Mouse (Mus musculus) heart, postnatal 25 days (tissue): ENCODE data around the gene Tmem202. TPM values are rescaled to one million over a fixed set of nuclear protein-coding genes. Genes with fewer than 3 reads are reported as not detected.

ENCODE experiments used
- DNase-seq: peaks from one replicate; pipeline ENCODE4 v3.0.0; 2022; ENCODE audit warnings: low spot score
- intact Hi-C: fragments of 180-260 bp; cut with DNase I; formaldehyde crosslinking; loops from one replicate; pipeline ENCODE4 v1.15.1; 2025
- total RNA-seq, 2 experiments: library from RNA; stranded (reverse); gene quantifications; 2 replicates each; pipeline ENCODE4 v1.2.3; 2021

Tmem202 gene
- total RNA-seq, 2 experiments from 2014 or later = 0.52 to 0.64 TPM

DNA sequence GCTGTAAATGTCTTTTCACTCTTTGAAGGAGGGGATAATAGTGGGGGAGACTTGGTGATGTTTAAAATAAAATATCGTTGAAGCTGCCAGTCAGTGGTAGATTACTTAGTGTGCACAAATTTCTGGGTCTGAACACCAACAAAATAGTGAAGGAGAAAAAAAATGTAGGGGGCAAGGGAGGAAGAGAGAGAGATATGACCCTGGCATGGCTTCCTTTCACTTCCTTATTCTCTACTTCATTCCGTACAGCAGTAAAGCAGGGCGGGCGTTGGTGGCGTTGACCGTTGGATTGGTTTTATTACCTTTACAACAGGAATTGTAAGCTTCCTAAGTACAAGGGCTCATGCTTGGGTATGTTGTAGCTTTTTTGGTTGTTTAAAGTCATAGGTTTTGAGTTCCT is 2.0 kb upstream of the Tmem202 start:
- intact Hi-C loops = no loop called here
- no peak for DNase-seq

DNA sequence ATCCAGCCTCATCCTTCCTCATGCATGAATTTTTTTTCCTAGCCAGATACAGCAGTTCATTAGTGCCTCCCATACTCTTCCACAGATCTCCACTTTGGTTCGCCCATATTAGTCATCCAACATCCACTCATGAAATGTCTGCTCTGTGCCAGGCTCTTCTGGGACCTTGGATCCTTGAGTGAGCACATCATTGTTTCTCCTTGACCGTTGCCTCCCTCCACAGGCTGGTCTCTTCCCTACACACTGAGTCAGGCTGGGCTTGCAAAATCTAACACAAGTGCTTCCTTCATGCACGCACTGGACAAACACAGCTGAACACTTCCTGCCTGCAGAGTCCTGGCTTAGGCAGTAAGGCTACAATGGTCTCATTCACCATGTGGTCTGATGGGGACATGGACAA is 2.0 kb downstream of the Tmem202 start:
- peak; percentile 23 for DNase-seq
- intact Hi-C loops = loop anchor here (2.0 kb wide), 1 partner anchor 49 kb away; no protein-coding TSS in a partner anchor

DNA sequence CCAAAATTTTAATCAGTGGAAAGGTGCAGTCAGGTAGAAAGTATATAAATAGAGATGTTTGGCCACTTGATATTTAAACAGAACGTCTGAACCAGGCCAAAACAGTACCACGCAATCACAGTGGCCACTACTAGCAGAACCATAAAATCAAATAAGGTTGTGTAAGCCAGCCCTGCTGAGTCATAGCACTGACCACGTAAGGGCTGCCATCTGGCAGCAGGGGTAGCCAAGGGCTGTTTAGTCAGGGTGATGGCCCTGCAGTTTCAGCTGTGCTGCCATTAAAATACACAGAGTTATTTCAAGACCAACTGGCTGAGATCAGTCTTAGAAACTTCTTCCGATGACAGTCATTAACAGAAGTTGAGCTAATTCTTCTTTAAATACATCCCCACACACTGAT is 5.8 kb downstream of the Tmem202 start:
- peak; percentile 57 for DNase-seq
- intact Hi-C loops = no loop called here

DNA sequence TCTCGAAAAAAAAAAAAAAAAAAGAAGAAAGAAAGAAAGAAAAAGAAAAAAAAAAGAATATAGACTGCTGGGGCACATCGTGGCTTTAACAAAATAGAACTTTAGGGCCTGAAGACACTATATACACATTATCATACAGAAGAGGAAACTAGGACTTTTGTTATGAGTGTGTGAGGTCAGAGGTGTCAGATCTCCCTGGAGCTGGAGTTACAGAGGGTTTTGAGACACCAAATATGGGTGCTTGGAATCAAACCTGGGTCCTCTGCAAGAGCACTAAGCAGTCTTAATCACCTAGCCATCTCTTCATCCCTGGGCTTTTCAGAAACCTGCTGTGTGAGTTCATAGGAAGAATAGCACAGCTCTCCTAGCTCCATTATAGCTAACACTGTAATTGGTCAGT is 6.2 kb downstream of the Tmem202 start:
- DNase-seq = no peak
- intact Hi-C loops = no loop called here

DNA sequence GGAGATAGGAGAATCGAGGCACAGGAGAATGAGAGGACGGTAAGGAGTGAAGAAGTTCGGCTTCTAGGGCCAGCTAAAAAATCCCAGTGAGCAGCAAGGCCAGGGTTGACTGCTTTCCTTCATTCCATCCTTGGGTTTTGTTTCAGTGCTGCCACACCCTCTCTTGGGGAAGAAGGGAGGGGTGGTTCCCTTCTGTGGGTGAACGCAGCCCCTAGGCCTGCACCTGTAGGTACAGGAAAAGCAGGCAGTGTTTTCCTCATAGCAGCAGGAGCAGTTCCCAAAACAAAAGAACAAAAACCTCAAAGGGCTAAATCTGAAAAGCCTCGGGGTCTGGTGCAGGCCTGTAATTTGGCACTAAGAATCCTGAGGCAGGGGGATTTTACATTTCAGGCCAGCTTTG is 8.0 kb downstream of the Tmem202 start:
- DNase-seq = no peak
- intact Hi-C loops = no loop called here

DNA sequence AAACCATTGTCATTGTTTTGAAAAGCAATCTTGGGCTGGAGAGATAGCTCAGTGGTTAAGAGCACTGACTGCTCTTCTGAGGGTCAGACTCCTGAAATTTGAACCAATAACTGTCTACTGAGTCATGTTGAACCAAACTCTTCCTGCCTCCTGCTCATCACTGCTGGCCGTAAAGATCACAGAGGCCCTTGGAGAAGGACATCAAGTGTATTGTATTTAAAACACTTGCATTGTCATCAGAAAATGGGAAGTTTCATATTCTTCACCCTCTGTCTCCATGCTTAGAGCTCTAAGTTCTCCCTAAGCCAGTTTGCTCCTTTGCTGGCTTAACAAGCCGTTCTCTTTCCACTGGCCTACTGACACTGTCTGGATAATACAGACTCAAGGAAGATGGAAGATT is 11.4 kb downstream of the Tmem202 start:
- intact Hi-C loops = no loop called here
- no peak for DNase-seq

DNA sequence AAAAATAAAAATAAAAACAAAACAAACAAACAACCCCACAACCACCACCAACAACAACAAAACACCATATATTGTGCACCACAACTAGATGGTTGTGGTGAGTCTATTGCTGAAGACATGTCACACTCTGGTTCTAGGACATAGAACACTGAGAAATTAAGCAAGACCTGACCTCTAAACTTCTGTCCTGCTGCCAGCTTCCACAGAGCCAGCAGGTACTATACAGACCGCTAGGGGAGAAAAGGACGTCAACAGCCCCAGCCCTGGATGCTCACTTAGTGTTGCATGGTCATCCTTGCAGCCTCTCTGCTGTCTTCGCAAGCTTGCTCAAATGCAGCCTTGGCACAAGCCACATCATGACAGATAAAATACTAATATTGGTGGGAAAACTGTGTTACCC is 12.1 kb downstream of the Tmem202 start:
- DNase-seq = no peak
- intact Hi-C loops = no loop called here

DNA sequence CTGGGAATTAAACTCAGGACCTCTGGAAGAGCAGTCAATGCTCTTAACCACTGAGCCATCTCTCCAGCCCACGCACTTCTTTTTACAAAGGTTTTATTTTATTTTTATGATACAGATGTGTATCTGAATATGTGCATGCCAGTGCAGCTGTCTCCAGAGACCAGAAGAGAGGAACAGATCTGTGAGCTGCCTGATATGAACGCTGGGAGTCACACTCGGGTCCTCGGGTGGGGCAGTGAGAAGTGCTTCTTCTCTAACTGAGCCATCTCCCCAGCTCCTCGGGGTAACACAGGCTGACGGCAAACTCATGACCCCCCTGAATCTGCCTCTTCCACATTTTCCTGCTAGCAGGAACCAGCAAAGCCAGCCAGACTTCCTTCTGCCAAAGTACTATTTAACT is 12.9 kb downstream of the Tmem202 start:
- no peak for DNase-seq
- intact Hi-C loops = no loop called here

DNA sequence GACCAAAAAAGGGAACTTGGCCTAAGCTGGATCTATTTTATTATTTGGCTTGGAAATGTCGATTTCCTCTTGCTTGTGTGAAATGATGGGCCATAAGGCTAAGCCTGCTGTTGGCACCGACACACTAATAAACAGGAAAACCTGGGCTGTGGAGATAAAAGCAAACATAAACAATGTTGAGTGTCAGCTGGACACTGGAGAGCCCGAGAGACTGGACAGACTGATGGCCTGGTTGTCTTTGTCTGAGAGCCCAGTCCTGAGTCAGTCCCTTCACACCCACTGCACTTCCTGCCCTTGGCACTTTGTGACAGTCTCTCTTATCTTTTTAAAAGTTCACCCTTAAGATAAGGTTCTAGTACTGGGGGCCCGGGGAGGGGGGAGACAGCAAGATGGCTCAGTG is 16.7 kb downstream of the Tmem202 start:
- DNase-seq = no peak
- intact Hi-C loops = no loop called here

DNA sequence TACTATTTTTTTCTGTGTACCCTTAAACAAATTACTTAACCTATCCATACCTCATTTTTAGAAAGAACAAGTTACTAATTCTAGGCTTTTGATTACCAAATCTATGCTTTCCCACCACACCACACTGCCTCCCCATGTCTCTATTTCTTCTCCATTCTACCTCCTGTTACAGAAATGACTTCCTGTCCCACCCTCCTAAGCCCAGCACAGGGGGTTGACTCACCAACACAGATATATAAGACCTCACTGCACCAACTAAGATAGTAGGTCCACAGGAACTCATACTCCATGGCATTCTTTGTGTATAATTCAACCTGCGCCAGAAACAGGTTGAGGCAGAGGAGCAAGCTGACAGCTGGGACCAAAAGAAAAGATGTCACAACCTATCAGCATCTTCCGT is 20.3 kb downstream of the Tmem202 start:
- DNase-seq = no peak
- intact Hi-C loops = no loop called here

DNA sequence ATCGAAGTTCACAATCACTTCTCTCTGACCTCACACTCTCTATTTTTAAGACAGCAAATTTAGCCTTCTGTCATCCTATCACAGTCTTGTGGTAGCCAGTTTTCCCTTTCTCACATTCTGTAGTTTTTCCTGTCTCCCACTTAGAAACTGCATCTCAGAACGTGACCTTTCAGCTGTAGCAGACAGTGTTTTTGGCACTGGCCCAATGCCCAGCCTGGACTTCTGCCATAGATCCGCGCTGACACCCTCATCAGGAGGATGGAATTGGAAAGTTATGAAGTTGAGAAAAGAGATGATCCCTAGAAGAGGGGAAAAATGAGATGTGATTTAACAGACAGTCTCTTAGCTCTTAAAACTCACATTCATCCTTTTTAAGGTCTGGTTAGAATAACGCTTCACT is 20.7 kb downstream of the Tmem202 start:
- DNase-seq = no peak
- intact Hi-C loops = no loop called here

DNA sequence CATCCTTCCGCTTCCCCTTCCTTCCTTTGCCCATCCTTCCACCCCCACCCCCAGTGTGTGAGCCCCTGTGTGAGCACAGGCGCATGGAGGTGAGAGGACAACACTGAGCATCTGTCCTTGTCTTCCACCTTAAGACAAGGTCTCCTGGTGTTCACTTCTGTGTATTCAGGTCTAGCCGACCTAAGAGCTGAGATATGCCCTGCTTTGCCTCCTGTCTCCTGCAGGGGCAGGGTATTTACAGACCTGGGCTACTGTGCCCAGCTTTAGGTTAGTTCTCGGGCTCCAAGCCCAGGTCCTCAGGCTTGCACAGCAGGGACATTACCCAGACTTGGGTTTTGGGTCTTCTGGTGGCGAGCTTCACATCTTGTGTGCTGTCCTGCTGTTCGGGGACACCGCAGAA is 22.5 kb downstream of the Tmem202 start:
- intact Hi-C loops = no loop called here
- DNase-seq = no peak

DNA sequence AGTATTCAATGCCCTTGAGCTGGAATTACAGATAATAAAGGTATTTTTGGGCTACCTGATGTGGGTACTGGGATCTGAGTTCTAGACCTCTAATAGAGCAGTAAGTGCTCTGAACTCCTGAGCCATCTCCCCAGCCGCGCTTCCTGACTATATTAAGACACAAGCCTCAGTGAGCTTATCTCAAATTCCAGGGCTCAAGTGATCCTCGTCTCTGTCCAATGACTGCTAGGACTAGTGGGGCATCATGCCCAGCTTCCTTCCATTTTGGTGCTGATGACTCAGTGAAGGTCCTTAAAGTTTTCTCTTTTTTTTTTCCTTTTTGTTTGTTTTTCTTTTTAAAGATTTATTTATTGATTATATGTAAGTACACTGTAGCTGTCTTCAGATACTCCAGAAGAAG is 24.6 kb downstream of the Tmem202 start:
- intact Hi-C loops = no loop called here
- DNase-seq = no peak

DNA sequence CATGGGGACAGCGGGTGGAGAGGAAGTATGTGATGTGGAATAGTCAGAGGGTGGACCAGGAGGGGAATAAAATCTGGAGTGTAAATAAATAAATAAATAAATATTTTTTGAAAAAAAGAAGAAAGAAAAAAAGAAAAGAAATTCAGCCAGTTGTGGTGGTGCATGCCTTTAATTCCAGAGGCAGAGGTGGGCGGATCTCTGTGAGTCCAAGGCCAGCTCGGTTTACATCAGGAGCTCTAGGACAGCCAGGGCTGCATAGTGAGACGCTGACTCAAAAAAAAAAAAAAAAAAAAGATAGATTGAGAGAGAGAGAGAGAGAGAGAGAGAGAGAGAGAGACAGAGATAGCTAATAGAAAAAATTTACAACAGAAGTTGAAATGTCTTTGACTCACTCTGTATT is 27.3 kb downstream of the Tmem202 start:
- intact Hi-C loops = no loop called here
- DNase-seq = no peak

DNA sequence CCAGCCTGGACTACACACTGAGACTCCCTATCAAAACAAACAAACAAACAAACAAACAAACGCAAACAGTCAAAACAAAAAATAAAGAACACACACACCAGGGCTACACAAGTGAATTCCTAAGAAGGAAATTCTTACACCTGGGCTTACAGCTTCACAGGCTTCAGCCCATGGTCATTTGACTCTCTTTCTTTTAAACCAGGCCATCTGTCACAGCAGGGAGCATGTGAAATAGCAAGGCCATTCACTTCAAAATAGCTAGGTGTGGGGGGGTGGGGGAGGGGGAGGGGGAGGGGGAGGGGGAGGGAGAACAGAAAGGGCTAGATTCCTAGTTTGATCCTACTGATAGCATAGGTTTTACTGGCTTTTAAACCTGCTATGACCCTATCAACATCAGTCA is 31.5 kb downstream of the Tmem202 start:
- no peak for DNase-seq
- intact Hi-C loops = no loop called here

DNA sequence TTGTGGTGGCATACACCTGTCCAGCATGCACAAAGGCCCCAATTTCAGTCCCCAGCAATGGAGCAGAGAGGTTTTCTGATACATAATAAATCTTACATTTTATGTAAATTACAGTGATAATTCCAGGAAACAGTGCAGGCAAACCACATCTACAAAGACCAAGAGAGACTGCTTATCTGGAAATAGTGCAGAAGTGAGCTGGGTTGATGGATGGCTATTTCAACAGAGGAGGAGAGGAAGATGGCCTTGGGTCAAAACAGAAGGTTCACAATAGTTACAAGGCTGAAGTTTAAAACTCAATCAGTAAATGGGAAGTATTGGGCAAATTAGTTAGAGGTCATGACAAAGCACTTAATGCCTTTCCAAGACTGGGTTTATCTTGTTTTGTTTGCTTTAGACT is 52.3 kb downstream of the Tmem202 start:
- intact Hi-C loops = loop anchor here (5.0 kb wide), 1 partner anchor 80 kb away; no protein-coding TSS in a partner anchor
- DNase-seq = no peak

DNA sequence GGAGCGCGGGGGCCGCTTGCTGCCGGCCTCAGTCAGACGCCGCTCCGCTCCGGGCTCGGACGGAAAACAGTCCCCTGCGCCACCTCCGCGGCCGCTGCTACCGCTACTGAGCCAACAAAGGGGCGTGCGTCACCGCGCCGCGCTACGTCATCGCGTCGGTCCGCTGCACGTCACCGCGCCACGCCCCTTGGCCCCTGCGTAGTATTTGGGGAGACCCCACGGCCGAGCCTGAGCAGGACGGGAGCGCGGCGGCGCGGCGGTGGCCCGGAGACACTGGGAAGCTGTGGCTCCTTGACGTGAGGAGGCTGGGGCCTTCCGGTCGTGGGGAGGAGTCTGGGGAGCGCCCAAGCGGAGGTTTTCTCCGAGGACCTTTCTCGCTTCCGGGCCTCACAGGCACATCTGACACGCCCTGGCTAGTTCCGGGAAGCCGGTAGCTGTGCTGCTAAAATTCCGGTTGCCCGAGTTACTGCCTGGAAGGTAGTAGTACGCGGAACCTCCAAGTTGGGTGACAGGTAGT is 53.0 kb downstream of the Tmem202 start, which contains the start of gene Arih1:
Gene Arih1, minus strand, starts transcription at position 70 of the 517 bp plus-strand sequence.
- intact Hi-C loops = loop anchor here (5.0 kb wide), 1 partner anchor 81 kb away; no protein-coding TSS in a partner anchor
- peak; percentile 97 for DNase-seq

DNA sequence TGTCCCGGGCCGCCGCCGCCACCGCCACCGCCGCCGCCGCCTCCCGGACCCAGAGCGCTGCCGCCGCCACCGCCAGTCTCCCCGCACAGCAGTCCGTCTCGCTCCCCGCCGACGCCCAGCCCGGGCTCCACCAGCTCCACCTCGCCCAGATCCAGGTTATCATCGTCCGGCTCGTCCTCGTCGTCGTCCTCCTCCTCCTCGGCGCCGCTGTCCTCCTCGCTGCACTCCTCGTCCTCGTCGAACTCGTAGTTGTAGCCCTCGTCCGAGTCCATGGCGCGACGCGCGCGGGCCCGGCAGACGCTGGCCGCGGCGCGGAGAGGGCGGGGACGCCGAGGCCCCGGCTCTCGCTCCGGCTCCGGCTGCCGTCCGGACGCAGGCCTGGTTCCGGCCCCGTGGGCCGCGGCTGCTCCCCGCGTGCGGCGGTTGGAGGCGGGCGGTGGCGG is 53.5 kb downstream of the Tmem202 start:
- DNase-seq = no peak
- intact Hi-C loops = loop anchor here (5.0 kb wide), 1 partner anchor 81 kb away; no protein-coding TSS in a partner anchor

DNA sequence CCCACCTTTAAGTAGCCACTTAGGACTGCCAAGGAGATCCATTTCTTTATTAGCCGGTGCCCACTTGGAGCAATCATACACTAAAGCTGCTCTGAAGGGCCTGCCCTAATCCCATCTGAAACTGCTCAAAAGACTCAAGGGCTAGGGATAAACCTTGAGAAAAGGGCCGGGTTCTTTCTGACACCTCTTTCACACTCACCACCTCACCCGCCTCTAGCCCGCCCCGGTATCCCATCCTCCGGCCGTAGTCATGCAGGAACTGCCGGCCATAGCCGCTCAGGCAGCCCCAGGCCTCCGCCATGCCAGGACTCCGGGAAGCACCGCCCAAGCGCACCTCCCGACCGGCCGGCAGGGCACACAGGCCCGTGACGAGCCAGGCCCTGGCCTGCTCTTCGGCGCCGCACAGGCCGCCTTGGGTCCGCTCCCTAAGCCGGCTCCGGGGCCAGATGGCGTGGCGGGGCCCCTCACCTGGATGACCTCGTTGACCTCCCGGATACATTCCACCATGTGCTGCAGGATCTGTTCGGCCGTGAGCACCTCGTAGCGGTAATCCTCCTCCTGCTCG is 54.1 kb downstream of the Tmem202 start:
- peak; percentile 56 for DNase-seq
- intact Hi-C loops = loop anchor here (2.0 to 5.0 kb wide), 3 partner anchors 82 to 193 kb away; partner anchors contain the start of gene Bbs4

DNA sequence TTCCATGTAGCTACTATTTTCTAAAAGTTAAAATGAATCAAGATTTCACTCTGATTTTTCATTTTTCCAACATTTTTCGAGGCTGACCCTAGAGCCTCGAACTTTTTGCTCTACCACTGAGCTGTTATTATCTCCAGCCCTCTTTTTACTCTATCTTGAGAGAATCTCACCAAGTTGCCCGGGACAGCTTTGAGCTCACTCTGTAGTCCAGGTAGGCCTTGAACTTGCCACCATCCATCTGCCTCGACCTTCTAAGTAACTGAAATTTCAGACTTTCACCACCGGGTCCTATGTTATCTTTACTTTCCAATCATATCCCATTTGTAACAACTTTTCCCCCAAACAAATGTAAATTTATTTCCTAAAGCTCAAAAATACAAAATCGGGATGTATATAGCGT is 54.9 kb downstream of the Tmem202 start:
- intact Hi-C loops = loop anchor here (2.0 to 5.0 kb wide), 4 partner anchors 52 to 192 kb away; partner anchors contain the start of gene Bbs4
- no peak for DNase-seq

DNA sequence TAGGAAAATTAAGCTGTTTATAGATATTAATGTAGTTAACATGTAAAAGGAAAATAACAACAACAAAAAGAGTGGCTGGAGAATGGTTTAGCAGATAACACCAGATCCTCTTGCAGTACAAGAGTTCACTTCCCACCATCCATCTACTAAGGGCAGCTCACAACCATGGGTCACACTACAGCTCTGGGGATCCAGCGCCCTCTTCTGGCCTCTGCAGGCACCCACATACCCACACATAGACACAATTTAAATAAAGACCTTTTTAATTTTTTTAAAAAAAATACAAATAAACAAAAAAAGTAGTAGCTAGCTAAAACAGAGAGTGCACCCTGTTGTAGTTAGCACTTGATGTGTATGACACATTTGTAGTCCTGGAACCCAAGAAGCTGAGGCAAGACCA is 57.2 kb downstream of the Tmem202 start:
- DNase-seq = no peak
- intact Hi-C loops = loop anchor here (5.0 kb wide), 1 partner anchor 50 kb away; no protein-coding TSS in a partner anchor

DNA sequence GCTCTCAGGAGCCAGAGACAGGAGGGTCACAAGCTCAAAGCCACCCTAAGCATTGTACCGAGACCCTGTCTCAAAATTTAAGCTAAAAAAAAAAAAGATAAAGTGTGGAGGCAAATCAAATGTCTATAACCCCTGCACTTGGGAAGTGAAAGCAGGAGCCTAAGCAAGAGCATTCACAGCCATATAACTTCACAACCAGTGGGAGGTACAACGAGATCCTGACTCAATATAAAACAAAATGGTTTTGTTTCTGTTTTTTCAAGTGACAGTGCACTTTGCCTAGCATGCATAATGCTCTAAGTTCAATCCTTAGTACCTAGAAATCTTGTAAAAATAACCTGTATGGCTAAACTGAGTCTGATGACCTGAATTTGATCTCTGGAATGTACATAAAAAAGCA is 63.0 kb downstream of the Tmem202 start:
- intact Hi-C loops = loop anchor here (5.0 kb wide), 1 partner anchor 74 kb away; no protein-coding TSS in a partner anchor
- DNase-seq = no peak
